Mouse (Mus musculus) limb, embryonic 10.5 days (tissue): Measurements from ENCODE around the gene Tmem37. TPM values are rescaled to one million over a fixed set of nuclear protein-coding genes. Genes with fewer than 3 reads are reported as not detected.

ENCODE experiments used
- DNase-seq: peaks from one replicate; pipeline ENCODE4 v3.0.0-alpha.2; 2017; ENCODE audit warnings: low spot score
- H3K27ac ChIP-seq: fragments of 300-500 bp; sonication (generic); 2 replicates; pipeline ENCODE4 v1.5.1; 2016; ENCODE audit warnings: mild to moderate bottlenecking
- H3K27me3 ChIP-seq: fragments of 300-500 bp; sonication (generic); 2 replicates; pipeline ENCODE4 v1.6.1; 2016; ENCODE audit warnings: low read depth, mild to moderate bottlenecking; ENCODE audit not compliant: poor library complexity, severe bottlenecking
- H3K36me3 ChIP-seq: fragments of 300-500 bp; sonication (generic); 2 replicates; pipeline ENCODE4 v1.6.1; 2016; ENCODE audit warnings: mild to moderate bottlenecking, moderate library complexity
- H3K4me1 ChIP-seq: fragments of 300-500 bp; sonication (generic); 2 replicates; pipeline ENCODE4 v1.6.1; 2016
- H3K4me3 ChIP-seq: fragments of 300-500 bp; sonication (generic); 2 replicates; pipeline ENCODE4 v1.5.1; 2016; ENCODE audit warnings: mild to moderate bottlenecking, moderate library complexity
- H3K9me3 ChIP-seq: fragments of 300-500 bp; sonication (generic); replicated peaks from 2 replicates; pipeline ENCODE4 v1.6.1; 2016; ENCODE audit warnings: mild to moderate bottlenecking
- WGBS: fragments of 180-500 bp; shearing (Covaris S2); methylation state at CpG from one replicate; pipeline ENCODE4 v1.1.7; 2016; 5-methylcytosine and 5-hydroxymethylcytosine counted together
- polyA plus RNA-seq: library from polyadenylated mRNA; unstranded; fragments of >200 nt; fragmentation: Nextera tagmentation; extraction: Ambion mirVana; gene quantifications from 2 replicates; pipeline ENCODE4 v1.2.1, GENCODE M21; 2016

The Tmem37 gene
- polyA plus RNA-seq: 3.2 and 3.5 TPM in 2 replicates

GRCm38 (mm10) chr1:120073519-120074306 is at the start of gene Tmem37:
TSS of gene Tmem37 (minus strand) at chr1:120074074.
- DNase-seq: peak; percentile 89
- Histone ChIP-seq H3K9me3 (no peaks in the 10 kb centered on the region), H3K4me1 (peaks cover 45% of the 10 kb centered on the region), H3K27me3 (peaks cover 48% of the 10 kb centered on the region), H3K36me3 (no peaks in the 10 kb centered on the region), H3K27ac (peak within 1 kb of the TSS; percentile 59; the same call in 1 of the 2 replicates), H3K4me3 (peak within 1 kb of the TSS; percentile 53)
- WGBS: 2% methylated on average over 40 of the region's 40 CpGs

GRCm38 (mm10) chr1:120122634-120123383 is 48.9 kb upstream of the Tmem37 start:
- no peak for DNase-seq
- Histone ChIP-seq H3K27ac (no peak overlapping the region), H3K4me3 (no peak overlapping the region), H3K9me3 (no peaks in the 10 kb centered on the region), H3K36me3 (peaks cover 20% of the 10 kb centered on the region), H3K27me3 (no peaks in the 10 kb centered on the region), H3K4me1 (peaks cover 31% of the 10 kb centered on the region)
- WGBS: 95% methylated on average over 8 of the region's 8 CpGs

GRCm38 (mm10) chr1:120121930-120122530 is 48.2 kb upstream of the Tmem37 start:
- WGBS: 93% methylated on average over 9 of the region's 9 CpGs
- Histone ChIP-seq H3K27me3 (no peaks in the 10 kb centered on the region), H3K36me3 (peaks cover 28% of the 10 kb centered on the region), H3K27ac (peak overlapping the region; percentile 87), H3K4me1 (peaks cover 31% of the 10 kb centered on the region), H3K9me3 (no peaks in the 10 kb centered on the region), H3K4me3 (peak overlapping the region; percentile 69)
- no peak for DNase-seq

- H3K36me3 ChIP-seq: peaks cover 36% of the 10 kb centered on the region
- DNase-seq: peak; percentile 97
- WGBS: 4% methylated on average over 52 of the region's 52 CpGs
Measured at GRCm38 (mm10) chr1:120120969-120121811, 47.3 kb upstream of the Tmem37 start, which contains the start of the genes Dbi and 3110009E18Rik. TSS of gene Dbi (minus strand) at chr1:120121078. TSS of gene 3110009E18Rik (plus strand) at chr1:120121187.

GRCm38 (mm10) chr1:120120141-120120968 is 46.5 kb upstream of the Tmem37 start:
- H3K36me3 ChIP-seq: peaks cover 45% of the 10 kb centered on the region
- H3K4me1 ChIP-seq: peaks cover 31% of the 10 kb centered on the region
- H3K4me3 ChIP-seq: peak overlapping the region; percentile 69
- DNase-seq: peak; percentile 58
- no peaks in the 10 kb centered on the region for H3K9me3 ChIP-seq
- H3K27ac ChIP-seq: peak overlapping the region; percentile 87
- H3K27me3 ChIP-seq: no peaks in the 10 kb centered on the region
- 7% methylated on average over 24 of the region's 24 CpGs for WGBS

More at GRCm38 (mm10) chr1:120120969-120121811, 47.3 kb upstream of the Tmem37 start, which contains the start of the genes Dbi and 3110009E18Rik:
- Histone ChIP-seq H3K4me1 (peaks cover 31% of the 10 kb centered on the region), H3K9me3 (no peaks in the 10 kb centered on the region), H3K4me3 (peak within 1 kb of the TSS; percentile 69), H3K27ac (peak within 1 kb of the TSS; percentile 87), H3K27me3 (no peaks in the 10 kb centered on the region)

GRCm38 (mm10) chr1:120119389-120119788 is 45.5 kb upstream of the Tmem37 start:
- Histone ChIP-seq H3K27ac (no peak overlapping the region), H3K4me3 (peak overlapping the region; percentile 69; the same call in 1 of the 2 replicates), H3K36me3 (peaks cover 54% of the 10 kb centered on the region), H3K4me1 (peaks cover 31% of the 10 kb centered on the region), H3K9me3 (no peaks in the 10 kb centered on the region), H3K27me3 (no peaks in the 10 kb centered on the region)
- no peak for DNase-seq
- WGBS: 90% methylated on average over 4 of the region's 4 CpGs

- Histone ChIP-seq H3K4me3 (no peak overlapping the region), H3K9me3 (no peaks in the 10 kb centered on the region), H3K36me3 (peaks cover 60% of the 10 kb centered on the region), H3K27me3 (no peaks in the 10 kb centered on the region), H3K4me1 (peaks cover 31% of the 10 kb centered on the region), H3K27ac (no peak overlapping the region)
- DNase-seq: no peak
- 97% methylated on average over 2 of the region's 2 CpGs for WGBS
Measured at GRCm38 (mm10) chr1:120118854-120119253, 45.0 kb upstream of the Tmem37 start.

GRCm38 (mm10) chr1:120116106-120116505 is 42.2 kb upstream of the Tmem37 start:
- Histone ChIP-seq H3K4me3 (no peak overlapping the region), H3K4me1 (peaks cover 27% of the 10 kb centered on the region), H3K27ac (no peak overlapping the region), H3K36me3 (peaks cover 85% of the 10 kb centered on the region), H3K9me3 (no peaks in the 10 kb centered on the region), H3K27me3 (no peaks in the 10 kb centered on the region)
- WGBS: 95% methylated on average over 11 of the region's 11 CpGs
- no peak for DNase-seq

GRCm38 (mm10) chr1:120115671-120116081 is 41.8 kb upstream of the Tmem37 start:
- no peaks in the 10 kb centered on the region for H3K9me3 ChIP-seq
- DNase-seq: no peak
- H3K4me1 ChIP-seq: peaks cover 27% of the 10 kb centered on the region
- H3K36me3 ChIP-seq: peaks cover 86% of the 10 kb centered on the region
- WGBS: 92% methylated on average over 9 of the region's 9 CpGs
- no peaks in the 10 kb centered on the region for H3K27me3 ChIP-seq
- H3K4me3 ChIP-seq: no peak overlapping the region
- H3K27ac ChIP-seq: no peak overlapping the region

- Histone ChIP-seq H3K36me3 (peaks cover 62% of the 10 kb centered on the region), H3K9me3 (no peaks in the 10 kb centered on the region), H3K27me3 (no peaks in the 10 kb centered on the region), H3K27ac (no peak overlapping the region), H3K4me3 (no peak overlapping the region), H3K4me1 (no peaks in the 10 kb centered on the region)
- WGBS: 88% methylated on average over 12 of the region's 12 CpGs
- no peak for DNase-seq
Measured at GRCm38 (mm10) chr1:120112251-120113187, 38.6 kb upstream of the Tmem37 start.
